8 mouse cellular contexts compared by ENCODE assay signal in genomic region chr11:35178144-35178817, GRCm38 (mm10). TPM values are rescaled to one million over a fixed set of nuclear protein-coding genes. Genes with fewer than 3 reads are reported as not detected.
A peak's percentile ranks its signal among the peaks of the same experiment; 100 is the strongest.
DNase-seq lines count a peak whose midpoint lies in the region; ATAC-seq and TF ChIP-seq lines count a peak whose summit lies in the region.

No protein-coding gene starts in this region.

- no peak overlapping the region for H3K9ac ChIP-seq in heart, embryonic 15.5 days
- no peak overlapping the region for H3K9ac ChIP-seq in ES-Bruce4 (ENCODE audit: low read depth, poor library complexity, severe bottlenecking)
- no peak overlapping the region for H3K9ac ChIP-seq in limb, embryonic 12.5 days (replicated peaks)
- no peak overlapping the region for H3K9ac ChIP-seq in hindbrain, embryonic 12.5 days

- no peaks in the 10 kb centered on the region for H3K27me3 ChIP-seq in heart, embryonic 15.5 days
- no peaks in the 10 kb centered on the region for H3K27me3 ChIP-seq in ES-Bruce4 (ENCODE audit: control insufficient read depth, insufficient read depth, low read length, poor library complexity, severe bottlenecking)
- no peaks in the 10 kb centered on the region for H3K27me3 ChIP-seq in limb, embryonic 12.5 days
- H3K27me3 ChIP-seq in hindbrain, embryonic 12.5 days, result peaks cover 2% of the 10 kb centered on the region; the same call in 1 of the 2 replicates

- peaks cover 6% of the 10 kb centered on the region; the same call in 1 of the 2 replicates for H3K4me1 ChIP-seq in heart, embryonic 15.5 days (replicated peaks)
- no peaks in the 10 kb centered on the region for H3K4me1 ChIP-seq in ES-Bruce4 (ENCODE audit: control insufficient read depth, insufficient read depth, low read length)
- H3K4me1 ChIP-seq in limb, embryonic 12.5 days (replicated peaks), result peaks cover 16% of the 10 kb centered on the region
- H3K4me1 ChIP-seq in hindbrain, embryonic 12.5 days, result peaks cover 8% of the 10 kb centered on the region; the same call in 1 of the 2 replicates

- no peaks in the 10 kb centered on the region for H3K36me3 ChIP-seq in heart, embryonic 15.5 days
- no peaks in the 10 kb centered on the region for H3K36me3 ChIP-seq in ES-Bruce4 (ENCODE audit: control insufficient read depth, insufficient read depth, low read length, poor library complexity, severe bottlenecking)
- H3K36me3 ChIP-seq in limb, embryonic 12.5 days, result no peaks in the 10 kb centered on the region; the same call in 1 of the 2 replicates
- H3K36me3 ChIP-seq in hindbrain, embryonic 12.5 days, result no peaks in the 10 kb centered on the region

- H3K4me3 ChIP-seq in heart, embryonic 15.5 days, result no peak overlapping the region
- H3K4me3 ChIP-seq in ES-Bruce4 (ENCODE audit: low read depth, low read length), result peak overlapping the region; percentile 31
- no peak overlapping the region for H3K4me3 ChIP-seq in limb, embryonic 12.5 days (replicated peaks)
- H3K4me3 ChIP-seq in hindbrain, embryonic 12.5 days, result no peak overlapping the region

- no peak for TF ChIP-seq EP300 in ES-Bruce4 (IDR thresholded peaks at IDR 0.05; ENCODE audit: insufficient read depth, low read depth, low read length)

- TF ChIP-seq CTCF in ES-Bruce4 (IDR thresholded peaks at IDR 0.05; ENCODE audit: low read depth, low read length), result no peak

- ATAC-seq in heart, embryonic 15.5 days (replicated peaks; ENCODE audit: insufficient number of reproducible peaks, insufficient read depth, low FRiP score, low read depth), result no peak
- ATAC-seq in limb, embryonic 12.5 days (ENCODE audit: insufficient number of reproducible peaks, insufficient read depth, low FRiP score, low TSS enrichment, low read depth), result no peak
- ATAC-seq in hindbrain, embryonic 12.5 days (ENCODE audit: low FRiP score), result no peak

- DNase-seq in heart, adult 9 months (ENCODE audit: low spot score in 2 of 2), result no peak
- peak; percentile 48 for DNase-seq in forelimb bud, embryonic 11.5 days (ENCODE audit: low read depth, low spot score)
- no peak for DNase-seq in cerebellum, postnatal 10 days
- no peak for DNase-seq in cerebellum, postnatal 25 days

- H3K9me3 ChIP-seq in heart, embryonic 15.5 days (replicated peaks), result no peaks in the 10 kb centered on the region
- no peaks in the 10 kb centered on the region for H3K9me3 ChIP-seq in ES-Bruce4 (replicated peaks; ENCODE audit: control insufficient read depth, insufficient read depth, low read length, poor library complexity, severe bottlenecking)
- no peaks in the 10 kb centered on the region for H3K9me3 ChIP-seq in limb, embryonic 12.5 days
- H3K9me3 ChIP-seq in hindbrain, embryonic 12.5 days (replicated peaks), result no peaks in the 10 kb centered on the region

- no peak overlapping the region for H3K27ac ChIP-seq in heart, embryonic 15.5 days
- H3K27ac ChIP-seq in ES-Bruce4 (ENCODE audit: insufficient read depth, low read length), result no peak overlapping the region
- peak overlapping the region; percentile 18; the same call in 1 of the 2 replicates for H3K27ac ChIP-seq in limb, embryonic 12.5 days
- no peak overlapping the region for H3K27ac ChIP-seq in hindbrain, embryonic 12.5 days

- TF ChIP-seq POLR2A in ES-Bruce4 (IDR thresholded peaks at IDR 0.05; ENCODE audit: insufficient read depth, low read length), result no peak

- 53% methylated on average over 24 of the region's 24 CpGs for WGBS in heart, embryonic 15.5 days
- 32% methylated on average over 24 of the region's 24 CpGs for WGBS in limb, embryonic 12.5 days
- 51% methylated on average over 24 of the region's 24 CpGs for WGBS in hindbrain, embryonic 12.5 days

- H3K4me2 ChIP-seq in heart, embryonic 15.5 days, result peak overlapping the region; percentile 8; the same call in 1 of the 2 replicates
- H3K4me2 ChIP-seq in limb, embryonic 12.5 days, result peak overlapping the region; percentile 25; the same call in 1 of the 2 replicates
- no peak overlapping the region for H3K4me2 ChIP-seq in hindbrain, embryonic 12.5 days (replicated peaks)

RNA-seq across cellular contexts. Expression of gene Slit3, which starts 57.3 kb away (rescaled TPM):
- 11.3 and 17.6 TPM in 2 replicates for polyA plus RNA-seq in heart, embryonic 15.5 days (2015; fragmentation: Nextera tagmentation; extraction: Ambion mirVana)
- polyA plus RNA-seq in ES-Bruce4 (2011; ENCODE audit: insufficient read depth, insufficient read length, low read depth, missing spikeins), result 2.8 and 3.4 TPM in 2 replicates
- 29.7 and 32.1 TPM in 2 replicates for polyA plus RNA-seq in limb, embryonic 12.5 days (2016; fragmentation: Nextera tagmentation; extraction: Ambion mirVana)
- 40.8 and 50.0 TPM in 2 replicates for polyA plus RNA-seq in hindbrain, embryonic 12.5 days (2016; fragmentation: Nextera tagmentation; extraction: Ambion mirVana)
